Mouse (Mus musculus) forebrain, postnatal 0 days (tissue): ENCODE measurements at regions not wholly inside any gene's neighbourhood (a gene's known extent, or its start where the extent isn't known, plus 50 kb on each side); places are given as distances from the start of the nearest gene placed in this dataset.
"Not testable (repeated sequence)": the region's sequence is repeated elsewhere in the genome, so short reads cannot be mapped to it uniquely, and the experiment has no call there.

ENCODE experiments used
- ATAC-seq: fragments of 200-750 bp; cut with Nextera tagmentation; 2 replicates; pipeline ENCODE4 v1.8.0; 2017; ENCODE audit warnings: mild to moderate bottlenecking, moderate library complexity
- DNase-seq: peaks from one replicate; pipeline ENCODE4 v3.0.0-alpha.2; 2015
- H3K27ac ChIP-seq: fragments of 300-500 bp; sonication (generic); 2 replicates; pipeline ENCODE4 v1.5.1; 2014; ENCODE audit warnings: low read depth, mild to moderate bottlenecking, antibody characterized with exemption, low read length, moderate library complexity, mixed read lengths
- H3K27me3 ChIP-seq: fragments of 300-500 bp; sonication (generic); 2 replicates; pipeline ENCODE4 v1.6.1; 2014; ENCODE audit warnings: mild to moderate bottlenecking, low read length, mixed read lengths; ENCODE audit not compliant: insufficient read depth
- H3K36me3 ChIP-seq: fragments of 300-500 bp; sonication (generic); 2 replicates; pipeline ENCODE4 v1.6.1; 2014; ENCODE audit warnings: mild to moderate bottlenecking, moderate library complexity; ENCODE audit not compliant: insufficient read depth
- H3K4me1 ChIP-seq: fragments of 300-500 bp; sonication (generic); 2 replicates; pipeline ENCODE4 v1.6.1; 2014; ENCODE audit warnings: antibody characterized with exemption; ENCODE audit not compliant: insufficient read depth
- H3K4me2 ChIP-seq: fragments of 300-500 bp; sonication (generic); 2 replicates; pipeline ENCODE4 v1.6.1; 2014; ENCODE audit warnings: low read depth, mild to moderate bottlenecking, moderate library complexity
- H3K4me3 ChIP-seq: fragments of 300-500 bp; sonication (generic); 2 replicates; pipeline ENCODE4 v1.5.1; 2014; ENCODE audit warnings: low read depth, low read length, mixed read lengths
- H3K9ac ChIP-seq: fragments of 300-500 bp; sonication (generic); 2 replicates; pipeline ENCODE4 v1.6.1; 2014; ENCODE audit warnings: mild to moderate bottlenecking
- H3K9me3 ChIP-seq: fragments of 300-500 bp; sonication (generic); 2 replicates; pipeline ENCODE4 v1.6.1; 2016; ENCODE audit warnings: low read length
- CTCF ChIP-seq: sonication (generic); IDR thresholded peaks from 2 replicates; pipeline ENCODE4 v1.5.1; 2016; ENCODE audit warnings: antibody characterized with exemption, control low read depth, low read depth
- WGBS: fragments of 180-500 bp; shearing (Covaris S2); extraction: QIAGEN DNeasy Blood & Tissue Kit; methylation state at CpG from one replicate; pipeline ENCODE4 v1.1.7; 2014; 5-methylcytosine and 5-hydroxymethylcytosine counted together

DNA sequence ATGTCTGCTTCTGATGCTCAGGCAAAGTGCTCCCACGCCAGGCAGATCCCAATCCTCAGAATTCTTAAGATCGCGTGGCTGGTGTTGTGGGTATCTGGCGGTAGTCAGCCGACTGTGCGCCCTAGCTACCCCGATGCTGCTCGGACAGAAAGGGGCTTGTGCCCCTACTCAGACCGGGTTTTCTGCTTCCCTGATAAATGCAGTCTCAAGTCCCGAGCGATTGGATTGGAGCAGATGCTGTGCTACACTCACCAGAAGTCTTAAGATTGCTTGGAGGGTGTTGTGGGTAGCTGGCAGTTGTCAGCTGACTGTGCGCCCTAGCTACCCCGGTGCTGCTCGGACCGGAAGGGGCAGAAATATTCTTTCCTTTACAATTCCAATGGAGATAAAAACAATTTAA lies 99.3 kb downstream of the Gm7489 start:
- not testable (repeated sequence) for H3K27ac ChIP-seq, H3K4me1 ChIP-seq, H3K36me3 ChIP-seq, H3K9ac ChIP-seq, H3K4me2 ChIP-seq, DNase-seq, H3K27me3 ChIP-seq, H3K9me3 ChIP-seq, H3K4me3 ChIP-seq, ATAC-seq
- 94% methylated on average over 15 of the region's 15 CpGs for WGBS

DNA sequence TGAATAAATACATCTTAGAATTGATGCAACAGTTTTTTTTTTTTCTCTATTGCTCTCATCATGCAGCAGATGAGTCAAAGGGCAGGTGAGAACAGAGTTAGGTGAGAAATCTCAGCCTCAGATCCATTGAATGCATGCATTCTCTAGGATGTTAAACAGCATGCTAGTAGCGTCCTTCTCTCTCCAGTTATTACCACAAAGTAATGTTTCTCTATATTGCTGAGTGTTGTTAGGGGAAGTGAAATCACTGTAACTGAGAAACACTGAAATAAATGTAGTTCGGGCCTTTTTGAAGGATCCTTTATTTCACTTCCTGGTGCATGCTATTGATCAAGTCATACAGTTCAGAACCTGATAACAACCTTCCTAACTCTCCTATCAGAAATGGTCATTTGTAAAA lies 105.2 kb downstream of the Gm7489 start:
- no peak for ATAC-seq
- Histone ChIP-seq H3K27ac (no peak overlapping the region), H3K9ac (no peak overlapping the region), H3K4me2 (no peak overlapping the region), H3K4me3 (no peak overlapping the region), H3K36me3 (no peaks in the 10 kb centered on the region), H3K4me1 (no peaks in the 10 kb centered on the region), H3K9me3 (no peaks in the 10 kb centered on the region), H3K27me3 (no peaks in the 10 kb centered on the region)
- DNase-seq = no peak
- no peak for TF ChIP-seq CTCF
- WGBS = 89% methylated on average over 2 of the region's 2 CpGs

DNA sequence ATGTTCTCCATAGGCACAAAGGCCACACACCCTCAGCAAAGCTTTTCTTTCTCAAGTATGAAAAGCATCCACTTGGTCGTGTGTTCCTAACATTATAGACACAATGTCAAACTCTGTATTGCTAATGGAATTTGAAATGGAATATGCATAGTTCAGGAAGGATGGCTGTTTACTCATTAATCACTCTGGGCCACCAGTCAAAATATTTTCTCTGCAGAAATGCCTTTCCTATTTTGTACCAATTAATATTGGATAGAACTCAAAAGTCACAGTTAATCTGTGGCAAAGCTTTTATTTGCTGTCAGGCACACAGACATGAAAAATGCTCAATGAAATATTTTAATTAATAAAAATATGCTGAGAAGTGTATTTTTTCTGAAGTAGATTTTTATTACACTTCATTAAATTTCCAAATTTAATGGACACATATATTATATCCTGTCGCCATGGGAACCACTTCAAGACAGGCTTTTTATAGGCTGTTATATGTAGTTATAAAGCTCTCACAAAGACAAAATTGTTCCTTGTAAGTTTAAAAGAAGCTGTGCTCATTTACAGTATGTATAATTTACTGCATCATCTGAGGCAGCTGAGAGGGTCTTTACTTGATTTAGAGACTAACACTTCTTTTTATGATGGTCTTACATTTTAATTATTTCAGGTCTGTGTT lies 110.6 kb downstream of the Gm7489 start:
- no peaks in the 10 kb centered on the region for H3K27me3 ChIP-seq
- no peak overlapping the region for H3K4me3 ChIP-seq
- ATAC-seq (peak; percentile 42; the same call in 1 of the 2 replicates), DNase-seq (no peak)
- 61% methylated on average over 2 of the region's 2 CpGs for WGBS
- H3K4me1 ChIP-seq = no peaks in the 10 kb centered on the region
- no peak overlapping the region for H3K4me2 ChIP-seq
- no peaks in the 10 kb centered on the region for H3K36me3 ChIP-seq
- no peak for TF ChIP-seq CTCF
- H3K9ac ChIP-seq = no peak overlapping the region
- no peaks in the 10 kb centered on the region for H3K9me3 ChIP-seq
- H3K27ac ChIP-seq = no peak overlapping the region

DNA sequence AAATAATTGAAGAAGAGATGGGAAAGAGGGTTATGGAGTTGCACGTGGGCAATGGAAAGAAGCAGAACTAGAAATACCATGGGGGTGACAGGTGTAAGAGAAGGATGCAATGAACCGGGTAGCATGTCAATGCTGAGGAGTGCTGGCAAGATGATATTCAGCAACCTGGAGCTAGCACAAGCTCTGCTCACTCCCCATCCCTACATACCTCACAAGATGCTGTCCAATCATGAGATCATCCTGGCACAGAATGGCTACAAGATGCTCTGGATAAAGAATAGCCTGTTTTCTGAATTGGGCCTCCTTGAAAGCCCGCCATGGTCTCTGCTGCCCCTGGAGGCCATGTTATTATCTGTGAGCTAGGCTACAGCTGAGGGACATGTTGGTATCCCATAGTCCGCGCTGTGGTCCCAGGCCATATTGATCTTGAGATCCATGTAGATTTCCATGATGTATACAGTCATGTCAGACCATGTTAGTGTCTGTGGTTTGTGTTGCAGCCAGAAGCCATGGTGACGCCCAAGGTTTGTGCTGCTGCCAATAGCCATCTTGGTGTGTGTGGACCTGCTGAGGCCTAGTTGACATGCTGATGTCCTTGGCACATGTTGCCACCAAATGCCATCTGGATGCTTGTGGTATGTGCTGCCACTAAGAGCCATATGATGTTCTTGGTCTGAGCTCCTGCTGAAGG lies 114.0 kb downstream of the Gm7489 start:
- Histone ChIP-seq H3K4me3 (no peak overlapping the region), H3K4me2 (no peak overlapping the region), H3K27me3 (no peaks in the 10 kb centered on the region), H3K4me1 (no peaks in the 10 kb centered on the region), H3K27ac (no peak overlapping the region), H3K9me3 (no peaks in the 10 kb centered on the region), H3K36me3 (no peaks in the 10 kb centered on the region), H3K9ac (no peak overlapping the region)
- WGBS = 93% methylated on average over 6 of the region's 6 CpGs
- DNase-seq = no peak
- no peak for ATAC-seq
- TF ChIP-seq CTCF = no peak

DNA sequence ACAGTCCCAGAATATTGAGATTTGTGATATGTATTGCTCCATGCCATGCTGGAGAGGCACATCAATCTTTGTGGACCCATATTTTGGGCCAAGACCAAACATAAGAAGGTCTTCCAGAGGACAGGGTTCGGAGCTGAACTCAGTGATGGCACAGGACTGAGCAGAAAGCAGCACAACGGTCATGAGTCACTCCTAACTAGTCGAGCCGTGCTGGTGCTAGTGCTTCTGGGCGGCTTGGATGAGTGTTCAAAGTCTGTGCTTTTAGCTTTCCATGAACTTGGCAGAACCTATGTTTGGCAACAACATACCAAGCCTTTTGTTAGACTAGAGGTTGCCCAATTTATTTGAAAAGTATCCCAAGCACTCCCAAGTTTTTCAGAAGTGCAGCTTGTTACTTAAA lies 149.1 kb downstream of the Gm7489 start:
- Histone ChIP-seq H3K36me3 (no peaks in the 10 kb centered on the region), H3K4me1 (no peaks in the 10 kb centered on the region), H3K4me3 (no peak overlapping the region), H3K27me3 (no peaks in the 10 kb centered on the region), H3K9me3 (no peaks in the 10 kb centered on the region), H3K9ac (no peak overlapping the region), H3K27ac (no peak overlapping the region), H3K4me2 (no peak overlapping the region)
- ATAC-seq (no peak), DNase-seq (no peak)
- WGBS = 80% methylated on average over 5 of the region's 5 CpGs
- no peak for TF ChIP-seq CTCF

DNA sequence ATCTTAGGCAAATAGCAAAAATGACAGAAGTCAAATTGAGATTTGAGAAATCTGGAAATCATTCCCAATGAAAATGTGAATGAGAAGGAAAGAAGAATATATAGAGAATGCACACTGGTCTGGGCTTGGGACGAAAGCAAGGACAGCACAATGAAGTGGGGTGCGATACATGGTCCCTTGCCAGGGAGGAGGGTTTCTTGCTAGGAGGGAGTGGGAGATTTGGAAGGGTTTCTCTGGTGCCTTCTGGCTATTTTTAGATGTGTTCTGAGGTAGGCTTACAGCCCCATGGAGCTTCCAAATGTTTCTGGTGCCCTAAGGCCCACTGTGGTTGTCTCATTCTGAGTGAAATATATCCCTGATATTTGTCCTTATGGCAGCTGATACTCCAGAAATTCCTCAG lies 166.0 kb downstream of the Gm7489 start:
- H3K27ac ChIP-seq = no peak overlapping the region
- no peaks in the 10 kb centered on the region for H3K9me3 ChIP-seq
- TF ChIP-seq CTCF = no peak
- no peaks in the 10 kb centered on the region for H3K4me1 ChIP-seq
- H3K4me3 ChIP-seq = no peak overlapping the region
- ATAC-seq = no peak
- H3K27me3 ChIP-seq = no peaks in the 10 kb centered on the region
- no peak overlapping the region for H3K4me2 ChIP-seq
- no peak for DNase-seq
- 91% methylated on average over 2 of the region's 2 CpGs for WGBS
- no peaks in the 10 kb centered on the region for H3K36me3 ChIP-seq
- no peak overlapping the region for H3K9ac ChIP-seq

DNA sequence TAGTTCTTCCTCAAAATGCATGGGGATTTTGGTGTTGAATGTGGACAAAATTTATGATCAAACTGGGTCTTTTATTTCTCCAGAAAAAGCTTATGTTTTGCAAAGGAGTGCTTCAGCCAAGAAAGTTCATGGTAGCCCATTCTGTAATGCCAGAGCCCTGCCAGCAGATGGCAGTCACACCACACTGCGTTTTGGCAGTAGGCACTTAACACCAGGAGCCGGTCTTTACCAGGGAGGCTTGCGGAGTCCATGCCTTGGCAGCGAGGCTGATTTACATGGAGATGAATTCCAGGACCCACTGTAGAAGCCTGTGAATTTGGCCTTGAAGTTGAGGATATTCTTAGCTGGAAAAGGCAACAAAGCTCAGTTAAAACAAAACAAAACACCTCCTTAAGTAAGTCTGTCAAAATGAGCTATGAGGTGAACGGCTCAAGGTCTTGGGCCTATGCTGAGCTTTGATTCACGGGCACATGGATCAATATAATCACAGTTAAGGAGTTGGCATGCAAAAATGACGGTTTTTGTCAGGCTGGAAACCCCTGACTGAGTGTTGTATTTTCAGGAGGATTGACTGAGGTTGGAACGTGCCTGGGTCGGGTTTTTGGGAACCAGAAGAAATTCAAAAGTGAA lies 185.4 kb downstream of the Gm7489 start:
- ATAC-seq (peak; percentile 80), DNase-seq (peak; percentile 84)
- Histone ChIP-seq H3K4me2 (no peak overlapping the region), H3K36me3 (no peaks in the 10 kb centered on the region), H3K4me3 (no peak overlapping the region), H3K4me1 (no peaks in the 10 kb centered on the region), H3K9me3 (no peaks in the 10 kb centered on the region), H3K27ac (no peak overlapping the region), H3K9ac (no peak overlapping the region), H3K27me3 (no peaks in the 10 kb centered on the region)
- peak; percentile 96 for TF ChIP-seq CTCF
- 34% methylated on average over 9 of the region's 9 CpGs for WGBS
